Mouse (Mus musculus): ENCODE data around the gene Tmem117. TPM values are rescaled to one million over a fixed set of nuclear protein-coding genes. Genes with fewer than 3 reads are reported as not detected.

The Tmem117 gene
- polyA plus RNA-seq, 1 experiment from 2014 or later, result 0.18 TPM

DNA sequence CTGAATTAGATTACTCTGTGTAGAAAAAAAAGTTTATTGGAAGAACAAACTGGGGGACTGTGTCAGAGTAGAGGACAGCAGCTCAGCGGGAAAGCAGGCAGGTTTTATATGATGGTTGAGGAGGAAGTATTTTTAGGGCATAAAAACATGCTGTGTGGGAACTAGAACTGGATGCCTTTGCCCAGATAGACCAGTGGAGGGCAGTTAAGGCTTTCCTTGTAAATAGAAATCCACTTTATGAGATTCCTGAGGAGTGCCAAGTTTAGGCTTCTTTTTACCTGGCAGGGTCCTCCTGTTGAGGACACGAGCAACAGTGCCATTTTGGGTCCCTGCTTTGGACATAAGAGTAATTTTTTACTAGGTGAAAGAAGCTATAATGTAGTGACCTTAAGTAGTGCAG, 218.5 kb downstream of the Tmem117 start:
- Histone ChIP-seq H3K4me3 (ENCODE audit: low read depth, low read length) (no peak overlapping the region), H3K27me3 (replicated peaks; ENCODE audit: control insufficient read depth, insufficient read depth, low read length) (no peaks in the 10 kb centered on the region), H3K9ac (ENCODE audit: low read depth, low read length) (no peak overlapping the region), H3K27ac (ENCODE audit: low read depth, low read length) (no peak overlapping the region), H3K36me3 (ENCODE audit: control insufficient read depth, insufficient read depth, low read length) (no peaks in the 10 kb centered on the region), H3K4me2 (no peak overlapping the region), H3K9me3 (ENCODE audit: control insufficient read depth, low read length) (peaks cover under 1% of the 10 kb centered on the region; the same call in 1 of the 2 replicates), H3K4me1 (replicated peaks; ENCODE audit: control insufficient read depth, insufficient read depth, low read length) (no peaks in the 10 kb centered on the region)
- WGBS, result 75% methylated on average over 2 of the region's 2 CpGs
- no peak for ATAC-seq (replicated peaks; ENCODE audit: low FRiP score)
- no peak for DNase-seq (ENCODE audit: low spot score)

DNA sequence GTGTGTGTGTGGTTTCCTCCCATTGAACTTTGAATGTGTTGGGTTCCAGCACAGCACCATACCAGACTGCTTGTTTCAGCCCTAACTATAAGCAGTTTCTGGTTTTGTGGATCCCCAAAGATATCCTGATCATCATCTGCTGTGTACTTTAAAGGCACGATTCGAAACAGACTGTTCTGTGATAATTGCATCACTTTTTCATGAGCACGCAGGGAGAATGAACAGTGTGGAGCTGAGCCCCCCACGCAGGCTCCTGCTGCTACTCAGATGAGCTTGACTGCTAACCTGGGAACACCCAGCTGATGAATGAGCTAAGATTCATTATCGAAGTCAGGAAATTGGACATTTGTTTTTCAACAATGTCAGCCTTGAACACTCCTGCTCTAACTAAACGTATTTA, 230.6 kb downstream of the Tmem117 start:
- Histone ChIP-seq H3K4me3 (ENCODE audit: low read depth, low read length) (no peak overlapping the region), H3K27ac (ENCODE audit: low read depth, low read length) (no peak overlapping the region), H3K9ac (ENCODE audit: low read depth, low read length) (no peak overlapping the region), H3K36me3 (ENCODE audit: control insufficient read depth, insufficient read depth, low read length) (no peaks in the 10 kb centered on the region), H3K4me1 (replicated peaks; ENCODE audit: control insufficient read depth, insufficient read depth, low read length) (no peaks in the 10 kb centered on the region), H3K27me3 (replicated peaks; ENCODE audit: control insufficient read depth, insufficient read depth, low read length) (no peaks in the 10 kb centered on the region), H3K9me3 (ENCODE audit: control insufficient read depth, low read length) (no peaks in the 10 kb centered on the region), H3K4me2 (no peak overlapping the region)
- DNase-seq (ENCODE audit: low spot score), result no peak
- WGBS, result 86% methylated on average over 6 of the region's 6 CpGs
- ATAC-seq (replicated peaks; ENCODE audit: low FRiP score), result no peak

DNA sequence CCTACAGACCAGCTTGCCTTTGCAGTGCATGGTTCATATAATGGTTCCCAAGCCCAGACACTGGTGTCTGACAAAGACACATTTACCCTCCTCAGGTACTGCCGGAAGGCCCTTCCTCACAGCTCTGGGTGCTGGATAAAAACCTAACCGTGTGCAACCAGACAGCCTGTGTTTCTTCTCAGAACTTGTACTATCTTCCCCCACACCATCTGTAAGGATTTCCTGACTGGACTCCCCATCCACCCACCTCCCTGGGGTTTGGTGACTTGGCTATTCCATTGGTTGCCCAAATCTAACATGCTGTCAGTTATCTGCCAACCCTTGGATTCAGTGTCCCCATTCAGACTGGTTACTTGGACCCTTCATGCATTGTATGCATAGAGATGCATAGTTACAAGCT, 232.1 kb downstream of the Tmem117 start:
- no peak overlapping the region for H3K9ac ChIP-seq (ENCODE audit: low read depth, low read length)
- H3K27me3 ChIP-seq (replicated peaks; ENCODE audit: control insufficient read depth, insufficient read depth, low read length), result no peaks in the 10 kb centered on the region
- H3K36me3 ChIP-seq (ENCODE audit: control insufficient read depth, insufficient read depth, low read length), result no peaks in the 10 kb centered on the region
- H3K9me3 ChIP-seq (ENCODE audit: control insufficient read depth, low read length), result no peaks in the 10 kb centered on the region
- H3K4me2 ChIP-seq, result no peak overlapping the region
- no peaks in the 10 kb centered on the region for H3K4me1 ChIP-seq (replicated peaks; ENCODE audit: control insufficient read depth, insufficient read depth, low read length)
- DNase-seq (ENCODE audit: low spot score) (no peak), ATAC-seq (replicated peaks; ENCODE audit: low FRiP score) (no peak)
- 85% methylated on average over 2 of the region's 2 CpGs for WGBS
- H3K4me3 ChIP-seq (ENCODE audit: low read depth, low read length), result no peak overlapping the region
- H3K27ac ChIP-seq (ENCODE audit: low read depth, low read length), result no peak overlapping the region

DNA sequence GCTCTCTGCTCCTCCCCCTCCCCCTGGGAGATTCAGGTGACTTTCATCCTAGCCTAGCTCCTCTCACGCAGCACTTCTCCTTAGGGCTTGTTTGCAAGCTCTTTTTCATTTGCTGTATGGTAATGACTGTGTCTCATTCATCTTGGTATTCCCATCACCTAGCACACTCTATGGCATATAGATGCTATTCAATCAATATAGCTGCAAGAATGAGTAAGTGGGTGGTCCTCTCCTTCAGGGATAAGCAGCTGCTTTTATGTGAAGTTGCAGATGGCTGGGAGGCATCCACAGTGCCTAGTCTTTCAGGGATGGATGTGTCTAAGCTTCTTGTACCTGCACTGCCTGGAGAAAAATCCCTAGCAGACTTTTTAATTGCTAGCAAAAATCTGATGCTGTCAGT, 235.1 kb downstream of the Tmem117 start:
- no peaks in the 10 kb centered on the region for H3K9me3 ChIP-seq (ENCODE audit: control insufficient read depth, low read length)
- no peaks in the 10 kb centered on the region for H3K27me3 ChIP-seq (replicated peaks; ENCODE audit: control insufficient read depth, insufficient read depth, low read length)
- DNase-seq (ENCODE audit: low spot score), result no peak
- H3K27ac ChIP-seq (ENCODE audit: low read depth, low read length), result no peak overlapping the region
- WGBS, result 64% methylated on average over 1 of the region's 1 CpGs
- no peak overlapping the region for H3K4me3 ChIP-seq (ENCODE audit: low read depth, low read length)
- H3K36me3 ChIP-seq (ENCODE audit: control insufficient read depth, insufficient read depth, low read length), result no peaks in the 10 kb centered on the region
- no peak overlapping the region for H3K9ac ChIP-seq (ENCODE audit: low read depth, low read length)
- no peak for ATAC-seq (replicated peaks; ENCODE audit: low FRiP score)
- H3K4me2 ChIP-seq, result no peak overlapping the region
- no peaks in the 10 kb centered on the region for H3K4me1 ChIP-seq (replicated peaks; ENCODE audit: control insufficient read depth, insufficient read depth, low read length)

DNA sequence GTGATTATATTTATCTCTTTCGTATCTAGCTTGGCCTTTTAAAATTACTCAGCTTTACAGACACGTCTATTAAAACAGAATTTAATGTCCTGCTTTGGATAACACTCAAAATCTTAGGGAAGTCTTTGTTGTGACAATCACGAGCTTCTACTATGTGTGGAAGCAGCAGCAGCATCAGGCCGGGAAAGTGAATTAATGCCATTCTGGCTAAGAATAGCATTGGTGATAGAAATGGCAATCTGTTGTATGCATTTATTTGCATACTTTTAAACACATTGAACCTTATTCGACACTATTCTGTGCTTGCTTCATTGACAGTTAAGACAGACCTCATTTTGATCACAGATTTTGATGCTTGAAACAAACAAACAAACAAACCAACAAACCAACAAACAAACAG, 239.3 kb downstream of the Tmem117 start:
- DNase-seq (ENCODE audit: low spot score) (no peak), ATAC-seq (replicated peaks; ENCODE audit: low FRiP score) (no peak)
- no peak overlapping the region for H3K4me3 ChIP-seq (ENCODE audit: low read depth, low read length)
- no peaks in the 10 kb centered on the region for H3K9me3 ChIP-seq (ENCODE audit: control insufficient read depth, low read length)
- no peak overlapping the region for H3K27ac ChIP-seq (ENCODE audit: low read depth, low read length)
- H3K9ac ChIP-seq (ENCODE audit: low read depth, low read length), result no peak overlapping the region
- no peaks in the 10 kb centered on the region for H3K4me1 ChIP-seq (replicated peaks; ENCODE audit: control insufficient read depth, insufficient read depth, low read length)
- H3K4me2 ChIP-seq, result no peak overlapping the region
- H3K36me3 ChIP-seq (ENCODE audit: control insufficient read depth, insufficient read depth, low read length), result no peaks in the 10 kb centered on the region
- H3K27me3 ChIP-seq (replicated peaks; ENCODE audit: control insufficient read depth, insufficient read depth, low read length), result no peaks in the 10 kb centered on the region
- 81% methylated on average over 5 of the region's 5 CpGs for WGBS

DNA sequence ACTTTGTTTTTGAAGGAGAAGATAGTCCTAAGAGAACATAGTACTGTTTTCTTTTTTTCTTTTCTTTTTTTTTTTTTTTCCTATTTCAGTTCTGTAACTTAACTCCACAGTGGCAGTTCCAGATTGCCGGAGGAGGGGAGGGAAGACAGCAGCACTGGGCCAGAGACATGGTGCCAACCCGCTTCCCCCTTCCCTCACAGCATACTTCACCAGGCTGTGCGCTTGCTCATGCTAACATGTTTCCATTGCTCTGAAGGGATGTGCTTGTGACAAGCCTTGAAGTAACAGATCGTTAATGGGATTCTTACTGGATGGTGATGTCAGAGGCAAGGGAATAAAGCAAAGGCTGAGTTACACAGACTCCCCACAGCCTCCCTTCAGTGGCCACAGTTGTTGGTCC, 256.0 kb downstream of the Tmem117 start:
- WGBS, result 77% methylated on average over 4 of the region's 4 CpGs
- Histone ChIP-seq H3K9me3 (ENCODE audit: control insufficient read depth, low read length) (no peaks in the 10 kb centered on the region), H3K9ac (ENCODE audit: low read depth, low read length) (no peak overlapping the region), H3K4me1 (replicated peaks; ENCODE audit: control insufficient read depth, insufficient read depth, low read length) (no peaks in the 10 kb centered on the region), H3K36me3 (ENCODE audit: control insufficient read depth, insufficient read depth, low read length) (no peaks in the 10 kb centered on the region), H3K4me2 (no peak overlapping the region), H3K27ac (ENCODE audit: low read depth, low read length) (no peak overlapping the region), H3K27me3 (replicated peaks; ENCODE audit: control insufficient read depth, insufficient read depth, low read length) (no peaks in the 10 kb centered on the region), H3K4me3 (ENCODE audit: low read depth, low read length) (no peak overlapping the region)
- no peak for DNase-seq (ENCODE audit: low spot score)
- ATAC-seq (replicated peaks; ENCODE audit: low FRiP score), result no peak

DNA sequence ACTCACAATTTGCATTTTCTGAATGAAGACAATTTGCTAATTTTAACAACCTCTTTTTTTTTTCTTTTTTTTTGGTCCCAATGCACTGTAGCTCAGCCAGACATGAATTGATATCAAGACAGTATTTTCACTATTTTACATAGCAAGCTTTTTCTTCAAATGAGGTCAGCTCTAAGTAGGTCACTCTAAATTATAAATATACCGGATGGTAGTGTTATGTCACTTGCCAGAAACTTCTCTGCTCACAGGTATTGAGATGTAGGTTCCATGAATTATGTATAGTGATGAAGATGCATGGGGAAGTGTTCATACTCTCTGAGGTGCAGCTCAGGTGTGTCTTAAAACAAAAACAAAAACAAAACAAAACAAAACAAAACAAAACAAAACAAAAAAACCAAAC, 264.2 kb downstream of the Tmem117 start:
- Histone ChIP-seq H3K27me3 (replicated peaks; ENCODE audit: control insufficient read depth, insufficient read depth, low read length) (no peaks in the 10 kb centered on the region), H3K9ac (ENCODE audit: low read depth, low read length) (no peak overlapping the region), H3K4me1 (replicated peaks; ENCODE audit: control insufficient read depth, insufficient read depth, low read length) (no peaks in the 10 kb centered on the region), H3K36me3 (ENCODE audit: control insufficient read depth, insufficient read depth, low read length) (no peaks in the 10 kb centered on the region), H3K4me3 (ENCODE audit: low read depth, low read length) (no peak overlapping the region), H3K9me3 (ENCODE audit: control insufficient read depth, low read length) (no peaks in the 10 kb centered on the region; the same call in 1 of the 2 replicates), H3K4me2 (no peak overlapping the region), H3K27ac (ENCODE audit: low read depth, low read length) (no peak overlapping the region)
- no peak for ATAC-seq (replicated peaks; ENCODE audit: low FRiP score)
- 88% methylated on average over 1 of the region's 1 CpGs for WGBS
- DNase-seq (ENCODE audit: low spot score), result no peak

DNA sequence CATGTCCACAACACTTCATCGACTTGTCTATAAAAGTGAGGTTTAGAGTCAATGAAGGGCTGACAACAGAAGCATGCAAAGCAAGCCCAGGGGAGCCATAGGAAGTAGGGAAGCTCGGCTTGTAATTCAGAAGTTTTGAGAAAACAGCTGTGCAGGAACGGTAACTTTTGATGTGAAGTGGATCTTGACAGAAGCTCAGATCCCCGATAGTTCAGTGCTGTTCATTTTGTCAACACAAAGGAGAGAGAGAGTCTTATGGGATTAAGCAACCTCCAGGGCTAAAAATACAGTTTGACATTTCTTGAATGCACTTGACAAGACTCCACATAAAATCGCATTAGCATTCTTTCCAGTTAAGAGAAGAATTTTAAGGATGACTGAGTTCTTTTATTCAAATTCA, 265.1 kb downstream of the Tmem117 start:
- Histone ChIP-seq H3K9ac (ENCODE audit: low read depth, low read length) (no peak overlapping the region), H3K4me2 (no peak overlapping the region), H3K36me3 (ENCODE audit: control insufficient read depth, insufficient read depth, low read length) (no peaks in the 10 kb centered on the region), H3K4me3 (ENCODE audit: low read depth, low read length) (no peak overlapping the region), H3K27me3 (replicated peaks; ENCODE audit: control insufficient read depth, insufficient read depth, low read length) (no peaks in the 10 kb centered on the region), H3K9me3 (ENCODE audit: control insufficient read depth, low read length) (no peaks in the 10 kb centered on the region; the same call in 1 of the 2 replicates), H3K4me1 (replicated peaks; ENCODE audit: control insufficient read depth, insufficient read depth, low read length) (no peaks in the 10 kb centered on the region), H3K27ac (ENCODE audit: low read depth, low read length) (no peak overlapping the region)
- no peak for DNase-seq (ENCODE audit: low spot score)
- WGBS, result 82% methylated on average over 5 of the region's 5 CpGs
- no peak for ATAC-seq (replicated peaks; ENCODE audit: low FRiP score)

DNA sequence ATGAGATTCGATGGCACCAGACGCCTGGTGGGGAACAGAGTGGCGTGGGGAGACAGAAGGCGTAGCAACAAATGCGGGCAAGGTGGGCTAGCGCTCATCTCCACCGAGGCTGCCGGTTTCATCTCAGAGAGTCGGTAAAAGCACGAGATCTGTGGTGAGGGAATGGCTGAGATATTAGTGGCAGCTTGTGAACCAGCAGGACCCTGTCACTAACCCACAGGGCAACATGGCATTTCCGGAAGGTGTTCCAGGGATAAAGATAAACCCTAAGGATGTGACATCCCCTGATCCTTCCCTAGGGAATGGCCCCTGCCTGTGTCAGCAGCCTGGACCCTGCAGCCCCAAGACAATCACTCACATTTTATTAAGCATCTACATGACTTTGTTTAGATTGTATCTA, 266.6 kb downstream of the Tmem117 start:
- no peaks in the 10 kb centered on the region for H3K4me1 ChIP-seq (replicated peaks; ENCODE audit: control insufficient read depth, insufficient read depth, low read length)

More for the DNA sequence above, 266.6 kb downstream of the Tmem117 start:
- H3K4me2 ChIP-seq, result no peak overlapping the region
- ATAC-seq (replicated peaks; ENCODE audit: low FRiP score) (no peak), DNase-seq (ENCODE audit: low spot score) (no peak)
- H3K27me3 ChIP-seq (replicated peaks; ENCODE audit: control insufficient read depth, insufficient read depth, low read length), result no peaks in the 10 kb centered on the region
- WGBS, result 89% methylated on average over 11 of the region's 11 CpGs
- H3K36me3 ChIP-seq (ENCODE audit: control insufficient read depth, insufficient read depth, low read length), result no peaks in the 10 kb centered on the region
- H3K9ac ChIP-seq (ENCODE audit: low read depth, low read length), result no peak overlapping the region
- no peak overlapping the region for H3K27ac ChIP-seq (ENCODE audit: low read depth, low read length)
- H3K9me3 ChIP-seq (ENCODE audit: control insufficient read depth, low read length), result no peaks in the 10 kb centered on the region; the same call in 1 of the 2 replicates
- H3K4me3 ChIP-seq (ENCODE audit: low read depth, low read length), result no peak overlapping the region
